Mouse (Mus musculus) layer of hippocampus, adult 2 months (tissue): ENCODE data around the gene Carmil1. TPM values are rescaled to one million over a fixed set of nuclear protein-coding genes. Genes with fewer than 3 reads are reported as not detected.

Experiments
- DNase-seq, 2 experiments: peaks; one replicate each; pipeline ENCODE4 v3.0.0; 2022; ENCODE audit warnings: low spot score in 2 of 2
- H3K27ac ChIP-seq: fragments of 200-600 bp; 2 replicates; pipeline ENCODE4 v1.8.1; 2022
- H3K4me3 ChIP-seq: fragments of 200-600 bp; 2 replicates; pipeline ENCODE4 v1.8.1; 2022; ENCODE audit warnings: mild to moderate bottlenecking
- CTCF ChIP-seq: fragments of 200-600 bp; conservative IDR thresholded peaks from 2 replicates; pipeline ENCODE4 v1.8.1; 2022; ENCODE audit warnings: antibody characterized with exemption, mild to moderate bottlenecking, moderate library complexity
- total RNA-seq, 2 experiments: library from RNA; stranded (reverse); gene quantifications; 2 replicates each; pipeline ENCODE4 v1.2.3; 2021

Carmil1 gene
- total RNA-seq, 2 experiments from 2014 or later, result 37.0 to 47.9 TPM

DNA sequence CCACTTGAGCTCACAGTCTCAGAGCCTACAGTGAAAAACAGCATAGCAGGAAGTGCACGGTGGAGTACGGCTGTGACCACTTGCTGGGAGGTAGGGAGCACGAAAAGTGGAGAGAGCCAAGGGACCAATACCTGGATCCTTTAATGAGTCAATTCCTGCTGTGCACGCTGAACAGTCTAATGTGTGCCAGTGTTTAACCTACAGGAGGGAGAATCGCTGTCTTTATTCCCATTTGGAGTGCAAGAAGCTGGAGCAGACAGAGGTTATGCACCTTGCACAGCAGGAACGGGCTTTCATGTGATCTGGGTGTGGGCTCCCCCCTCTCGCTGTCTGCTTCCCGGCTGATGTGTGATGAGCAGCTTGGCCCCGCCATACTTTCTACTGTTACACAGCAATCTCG lies 101.1 kb downstream of the Carmil1 start:
- Histone ChIP-seq H3K4me3 (no peak overlapping the region), H3K27ac (no peak overlapping the region)
- TF ChIP-seq CTCF, result no peak
- DNase-seq, result no peak

- no peak for DNase-seq
These were observed 103.0 kb downstream of the Carmil1 start for GRCm38 (mm10) chr13:24177600-24177999.

GRCm38 (mm10) chr13:24176835-24177234 lies 103.8 kb downstream of the Carmil1 start:
- TF ChIP-seq CTCF, result no peak

More at GRCm38 (mm10) chr13:24177600-24177999, 103.0 kb downstream of the Carmil1 start:
- Histone ChIP-seq H3K4me3 (no peak overlapping the region), H3K27ac (no peak overlapping the region)
- no peak for TF ChIP-seq CTCF

DNA sequence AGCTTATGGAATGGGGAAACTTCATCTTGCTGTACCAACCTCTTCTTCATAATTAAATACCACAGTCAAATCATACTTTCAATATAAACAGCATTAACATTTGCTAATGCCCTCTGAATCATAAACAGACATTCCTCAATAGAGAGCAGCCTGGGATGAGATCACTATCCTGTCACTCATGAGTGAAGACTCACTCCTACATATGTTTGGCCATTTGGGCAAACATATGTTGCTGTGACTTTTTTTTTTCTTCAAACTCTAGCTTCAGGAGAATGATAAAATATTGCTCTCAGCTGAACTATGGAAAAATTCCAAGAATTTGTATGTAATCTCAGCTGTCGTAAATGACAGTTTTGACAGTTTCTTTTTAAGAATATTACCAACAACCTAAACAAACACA lies 110.9 kb downstream of the Carmil1 start:
- peak; percentile 28 to 60 for DNase-seq
- Histone ChIP-seq H3K27ac (no peak overlapping the region), H3K4me3 (no peak overlapping the region)
- TF ChIP-seq CTCF, result no peak

More at GRCm38 (mm10) chr13:24176835-24177234, 103.8 kb downstream of the Carmil1 start:
- DNase-seq, result no peak
- Histone ChIP-seq H3K4me3 (no peak overlapping the region), H3K27ac (no peak overlapping the region)

DNA sequence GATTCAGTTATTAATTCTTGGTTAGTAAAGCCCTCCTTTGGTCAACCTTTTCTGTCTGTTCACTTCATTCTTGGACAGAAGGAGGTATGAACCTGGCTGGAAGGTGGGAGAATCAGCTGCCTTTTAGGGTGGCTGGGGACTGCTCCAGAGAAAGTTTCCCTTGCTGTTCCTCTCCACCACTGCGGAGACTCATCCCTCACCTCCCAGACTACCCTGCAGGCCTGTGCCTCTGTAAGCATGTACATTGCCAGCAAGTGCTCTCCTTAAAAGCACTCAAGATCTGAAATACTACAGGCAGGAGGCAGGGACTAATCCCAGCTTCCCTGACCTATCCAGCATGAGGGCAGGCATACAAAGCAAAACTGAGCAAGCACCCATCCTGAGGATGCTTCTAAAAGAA lies 117.2 kb downstream of the Carmil1 start:
- no peak for TF ChIP-seq CTCF
- no peak for DNase-seq
- H3K27ac ChIP-seq, result no peak overlapping the region
- no peak overlapping the region for H3K4me3 ChIP-seq

DNA sequence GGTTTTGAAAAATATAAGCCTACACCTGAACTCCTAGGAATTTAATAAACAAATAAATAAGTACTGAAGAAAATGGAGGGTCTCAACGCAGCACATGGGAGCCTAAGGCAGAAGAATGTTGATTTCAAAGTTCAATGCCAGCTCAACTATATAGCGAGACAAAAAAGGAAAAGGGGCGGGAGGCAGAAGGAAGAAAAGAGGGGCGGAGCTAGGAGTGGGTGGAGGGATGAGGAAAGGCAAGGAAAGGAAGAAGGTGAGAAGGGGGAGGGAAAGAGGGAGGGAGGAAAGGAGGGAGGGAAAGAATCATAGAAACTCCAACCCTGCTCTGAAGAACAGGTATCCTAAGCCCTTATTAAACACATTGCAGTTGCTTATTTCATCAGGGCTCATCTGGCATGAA lies 119.5 kb downstream of the Carmil1 start:
- TF ChIP-seq CTCF, result no peak
- H3K27ac ChIP-seq, result no peak overlapping the region
- DNase-seq, result no peak
- no peak overlapping the region for H3K4me3 ChIP-seq

GRCm38 (mm10) chr13:24159972-24160371 lies 120.6 kb downstream of the Carmil1 start:
- no peak overlapping the region for H3K4me3 ChIP-seq
- H3K27ac ChIP-seq, result no peak overlapping the region
- DNase-seq, result no peak
- no peak for TF ChIP-seq CTCF

- no peak overlapping the region for H3K4me3 ChIP-seq
- TF ChIP-seq CTCF, result no peak
- no peak for DNase-seq
- H3K27ac ChIP-seq, result no peak overlapping the region
These were observed 121.2 kb downstream of the Carmil1 start for GRCm38 (mm10) chr13:24159190-24159965.

GRCm38 (mm10) chr13:24157560-24158011 lies 123.0 kb downstream of the Carmil1 start:
- no peak for TF ChIP-seq CTCF
- no peak for DNase-seq
- H3K27ac ChIP-seq, result no peak overlapping the region

GRCm38 (mm10) chr13:24155190-24155589 lies 125.4 kb downstream of the Carmil1 start:
- no peak for DNase-seq
- no peak overlapping the region for H3K4me3 ChIP-seq
- TF ChIP-seq CTCF, result no peak

More at GRCm38 (mm10) chr13:24157560-24158011, 123.0 kb downstream of the Carmil1 start:
- no peak overlapping the region for H3K4me3 ChIP-seq

DNA sequence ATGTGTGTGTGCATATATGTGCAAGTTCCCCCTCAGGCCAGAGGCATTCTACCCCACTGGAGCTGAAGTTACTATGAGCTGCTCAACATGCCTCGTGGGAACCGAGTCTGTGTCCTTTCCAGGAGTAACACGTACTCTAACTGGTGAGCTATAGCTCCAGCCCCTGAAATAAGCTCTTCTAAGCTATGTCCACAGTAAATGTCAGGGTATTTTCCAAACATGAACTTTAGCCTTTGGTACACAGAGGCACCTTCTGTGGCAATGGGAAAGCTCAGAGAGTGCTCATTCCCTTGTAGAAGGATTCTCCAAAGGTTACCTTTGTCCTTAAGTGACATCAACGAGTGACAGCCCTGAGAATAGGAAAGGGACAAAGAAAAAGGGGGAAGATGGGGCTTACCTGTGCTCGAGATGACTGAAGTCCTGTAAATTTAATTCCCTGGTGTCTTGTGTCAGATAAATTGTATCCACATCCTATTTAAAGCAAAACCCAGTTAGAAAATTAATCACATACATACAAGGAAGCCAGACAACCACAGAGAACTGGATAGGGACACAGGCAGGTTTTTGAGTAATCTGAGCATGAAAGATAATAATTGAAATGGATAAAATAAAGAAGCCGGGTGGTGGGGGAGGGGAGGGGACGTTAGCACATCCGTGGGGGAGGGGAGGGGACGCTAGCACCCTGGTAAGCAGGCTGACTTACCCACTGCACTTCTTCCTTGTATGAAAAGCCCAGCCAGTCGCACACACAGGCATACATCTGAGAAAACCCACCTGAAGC lies 126.1 kb downstream of the Carmil1 start:
- Histone ChIP-seq H3K4me3 (no peak overlapping the region), H3K27ac (no peak overlapping the region)
- DNase-seq, result no peak
- TF ChIP-seq CTCF, result no peak

More at GRCm38 (mm10) chr13:24155190-24155589, 125.4 kb downstream of the Carmil1 start:
- no peak overlapping the region for H3K27ac ChIP-seq

DNA sequence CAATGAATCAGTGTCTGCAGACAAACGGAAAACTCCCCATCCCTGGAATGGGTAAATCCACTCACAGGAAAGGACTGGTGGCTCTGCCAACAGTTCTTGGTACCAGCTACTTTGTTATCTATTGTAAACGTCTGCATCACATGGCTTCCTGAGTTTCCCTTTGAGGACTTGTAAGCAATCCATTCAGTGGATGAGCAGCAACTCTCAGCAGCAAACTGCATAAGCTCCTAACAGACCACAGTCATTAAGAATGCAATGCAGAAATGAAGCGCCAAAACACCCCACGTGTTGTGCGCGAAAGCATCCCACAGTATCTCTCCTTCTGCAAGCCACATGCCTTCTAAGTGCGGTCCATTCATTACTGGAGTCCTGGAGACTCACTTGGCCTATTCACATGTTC lies 128.0 kb downstream of the Carmil1 start:
- no peak for DNase-seq
- Histone ChIP-seq H3K27ac (no peak overlapping the region), H3K4me3 (no peak overlapping the region)
- TF ChIP-seq CTCF, result no peak

- no peak overlapping the region for H3K27ac ChIP-seq
- TF ChIP-seq CTCF, result no peak
- no peak overlapping the region for H3K4me3 ChIP-seq
- no peak for DNase-seq
These were observed 129.3 kb downstream of the Carmil1 start for GRCm38 (mm10) chr13:24151335-24151734.
